Mouse (Mus musculus) left cerebral cortex, adult 2 months (tissue): ENCODE results near the gene Hoxa9. TPM values are rescaled to one million over a fixed set of nuclear protein-coding genes. Genes with fewer than 3 reads are reported as not detected.
A peak's percentile ranks its signal among the peaks of the same experiment; 100 is the strongest.

Experiments
- DNase-seq, 2 experiments: peaks; one replicate each; pipeline ENCODE4 v3.0.0; 2021 to 2022; ENCODE audit warnings: low spot score in 2 of 2, mixed read lengths in 1 of 2; ENCODE audit errors: extremely low spot score in 1 of 2
- H3K27ac ChIP-seq: fragments of 200-600 bp; 2 replicates; pipeline ENCODE4 v1.8.1; 2022
- H3K4me3 ChIP-seq: fragments of 200-600 bp; 2 replicates; pipeline ENCODE4 v1.8.1; 2022
- CTCF ChIP-seq: fragments of 200-600 bp; IDR thresholded peaks from 2 replicates; pipeline ENCODE4 v1.8.1; 2022; ENCODE audit warnings: antibody characterized with exemption, mild to moderate bottlenecking, moderate library complexity
- intact Hi-C: fragments of 180-260 bp; cut with DNase I; formaldehyde crosslinking; loops from one replicate; pipeline ENCODE4 v1.15.1; 2025
- long read RNA-seq, 2 experiments: library from polyadenylated mRNA; stranded (forward); transcript quantifications; one replicate each; pipeline ENCODE4 v2.0.0; 2021; ENCODE audit warnings: borderline mapping rate in 2 of 2
- total RNA-seq, 2 experiments: library from RNA; stranded (reverse); gene quantifications; 2 replicates each; pipeline ENCODE4 v1.2.3; 2021

Gene Hoxa9
- not detected for total RNA-seq
- long read RNA-seq, experiment 1 = 0 reads
- long read RNA-seq, experiment 2 = 0 reads

DNA sequence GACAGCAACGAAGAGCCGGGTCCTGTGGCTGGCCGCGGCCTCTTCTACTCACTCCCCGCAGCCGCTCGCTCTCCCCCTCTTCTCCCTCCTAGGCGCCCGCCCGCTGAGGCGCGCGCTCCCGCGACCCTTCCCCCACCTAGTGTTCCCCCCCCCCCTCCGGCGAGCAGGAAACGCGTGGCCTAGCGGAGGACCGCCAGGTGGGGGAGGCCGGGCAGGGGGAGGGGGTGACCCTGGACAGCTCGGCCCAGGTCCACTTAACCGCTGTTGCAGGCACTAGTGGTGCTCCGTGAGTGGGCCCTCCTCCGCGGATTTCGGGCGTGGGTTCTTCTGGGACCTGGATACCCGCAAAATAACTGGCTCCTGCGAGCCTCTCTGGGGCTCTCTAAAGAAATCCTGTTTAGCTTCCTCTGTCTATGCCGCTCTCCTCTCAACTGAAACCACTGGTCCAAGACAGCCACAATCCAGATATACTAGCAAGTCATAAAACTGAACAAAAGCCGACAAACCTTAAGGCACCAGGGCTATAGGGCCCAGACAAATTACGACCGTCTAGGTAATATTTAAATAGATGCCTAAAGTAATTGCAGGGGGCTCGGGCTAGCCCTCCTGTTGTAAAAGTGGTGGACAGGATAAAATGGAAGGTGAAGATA is at the start of gene Hoxa9:
TSS of gene Hoxa9 (minus strand) at position 574 of the 650 bp plus-strand sequence.
- intact Hi-C loops = no loop called here
- Histone ChIP-seq H3K4me3 (no peak within 1 kb of the TSS), H3K27ac (no peak within 1 kb of the TSS)
- no peak for DNase-seq
- no peak for TF ChIP-seq CTCF

DNA sequence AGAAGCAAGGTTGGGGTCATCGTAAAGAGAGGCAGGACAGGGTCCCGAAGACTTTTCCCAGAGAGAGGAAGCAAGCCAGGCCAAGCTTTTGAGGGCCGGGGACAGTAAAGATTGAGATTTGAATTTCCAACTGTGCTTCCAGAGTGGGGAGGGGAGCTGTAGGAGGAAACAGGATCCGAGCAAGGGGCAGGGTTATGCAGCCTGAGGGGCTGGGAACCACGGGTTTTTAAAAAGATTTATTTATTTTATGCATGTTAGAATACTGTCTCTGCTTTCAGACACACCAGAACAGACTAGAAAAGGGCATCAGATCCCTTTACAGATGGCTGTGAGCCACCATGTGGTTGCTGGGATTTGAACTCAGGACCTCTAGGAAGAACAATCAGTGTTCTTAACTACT is 46.0 kb upstream of the Hoxa9 start:
- intact Hi-C loops = no loop called here
- Histone ChIP-seq H3K4me3 (no peak overlapping the region), H3K27ac (no peak overlapping the region)
- no peak for DNase-seq
- TF ChIP-seq CTCF = no peak

DNA sequence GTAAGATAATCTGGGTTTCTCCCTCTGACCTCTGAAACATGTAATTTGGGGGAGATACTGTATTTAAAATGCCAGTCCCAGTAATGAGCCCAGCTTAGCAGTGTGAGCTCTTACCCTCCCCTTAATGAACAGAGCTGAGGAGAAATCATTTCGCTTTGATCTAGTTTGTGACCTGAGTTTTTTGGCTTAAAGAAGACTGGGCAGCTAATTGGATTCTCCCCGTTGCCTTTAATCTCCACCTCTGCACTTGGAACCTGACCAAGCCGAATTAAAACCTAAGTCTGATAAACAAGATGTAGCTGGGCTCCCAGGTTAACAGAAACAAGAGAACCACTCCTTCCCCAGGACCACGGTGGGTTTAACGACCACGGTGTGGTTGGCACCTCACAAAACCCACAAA is 45.5 kb upstream of the Hoxa9 start:
- intact Hi-C loops = no loop called here
- no peak for DNase-seq
- Histone ChIP-seq H3K27ac (no peak overlapping the region), H3K4me3 (no peak overlapping the region)
- no peak for TF ChIP-seq CTCF

GRCm38 (mm10) chr6:52275563-52276280 is 44.8 kb upstream of the Hoxa9 start:
- no peak overlapping the region for H3K27ac ChIP-seq
- intact Hi-C loops = no loop called here
- no peak for TF ChIP-seq CTCF

DNA sequence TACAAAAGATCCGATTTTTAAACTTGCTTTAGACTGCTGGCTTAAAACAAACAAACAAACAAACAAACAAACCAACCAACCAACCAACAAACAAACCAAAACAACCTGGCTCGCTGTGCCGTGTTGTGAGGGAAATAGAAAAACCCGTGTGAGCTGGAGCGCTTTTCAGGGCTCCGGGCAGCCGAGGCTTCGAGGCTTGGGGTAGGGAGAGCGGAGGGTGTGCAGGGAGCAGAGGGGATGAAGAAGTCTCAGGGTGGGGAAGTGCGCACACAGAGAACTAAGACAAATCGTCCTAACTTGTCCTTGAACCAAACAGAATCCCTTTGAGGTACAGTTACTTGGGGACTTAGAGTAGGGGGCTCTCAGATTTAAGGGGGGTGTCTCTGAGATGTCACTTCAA is 43.7 kb upstream of the Hoxa9 start:
- DNase-seq = no peak
- no peak for TF ChIP-seq CTCF
- Histone ChIP-seq H3K4me3 (no peak overlapping the region), H3K27ac (no peak overlapping the region)
- intact Hi-C loops = loop anchor here (5.0 kb wide), 1 partner anchor 448 kb away; no protein-coding TSS in a partner anchor

More at GRCm38 (mm10) chr6:52275563-52276280, 44.8 kb upstream of the Hoxa9 start:
- H3K4me3 ChIP-seq = no peak overlapping the region
- DNase-seq = no peak

GRCm38 (mm10) chr6:52273656-52274280 is 42.9 kb upstream of the Hoxa9 start:
- intact Hi-C loops = loop anchor here (5.0 kb wide), 1 partner anchor 449 kb away; no protein-coding TSS in a partner anchor
- TF ChIP-seq CTCF = no peak
- no peak overlapping the region for H3K4me3 ChIP-seq
- DNase-seq = no peak
- H3K27ac ChIP-seq = no peak overlapping the region

GRCm38 (mm10) chr6:52272766-52273655 is 42.1 kb upstream of the Hoxa9 start:
- intact Hi-C loops = loop anchor here (5.0 kb wide), 1 partner anchor 449 kb away; no protein-coding TSS in a partner anchor
- no peak for DNase-seq
- Histone ChIP-seq H3K4me3 (no peak overlapping the region), H3K27ac (no peak overlapping the region)
- no peak for TF ChIP-seq CTCF

DNA sequence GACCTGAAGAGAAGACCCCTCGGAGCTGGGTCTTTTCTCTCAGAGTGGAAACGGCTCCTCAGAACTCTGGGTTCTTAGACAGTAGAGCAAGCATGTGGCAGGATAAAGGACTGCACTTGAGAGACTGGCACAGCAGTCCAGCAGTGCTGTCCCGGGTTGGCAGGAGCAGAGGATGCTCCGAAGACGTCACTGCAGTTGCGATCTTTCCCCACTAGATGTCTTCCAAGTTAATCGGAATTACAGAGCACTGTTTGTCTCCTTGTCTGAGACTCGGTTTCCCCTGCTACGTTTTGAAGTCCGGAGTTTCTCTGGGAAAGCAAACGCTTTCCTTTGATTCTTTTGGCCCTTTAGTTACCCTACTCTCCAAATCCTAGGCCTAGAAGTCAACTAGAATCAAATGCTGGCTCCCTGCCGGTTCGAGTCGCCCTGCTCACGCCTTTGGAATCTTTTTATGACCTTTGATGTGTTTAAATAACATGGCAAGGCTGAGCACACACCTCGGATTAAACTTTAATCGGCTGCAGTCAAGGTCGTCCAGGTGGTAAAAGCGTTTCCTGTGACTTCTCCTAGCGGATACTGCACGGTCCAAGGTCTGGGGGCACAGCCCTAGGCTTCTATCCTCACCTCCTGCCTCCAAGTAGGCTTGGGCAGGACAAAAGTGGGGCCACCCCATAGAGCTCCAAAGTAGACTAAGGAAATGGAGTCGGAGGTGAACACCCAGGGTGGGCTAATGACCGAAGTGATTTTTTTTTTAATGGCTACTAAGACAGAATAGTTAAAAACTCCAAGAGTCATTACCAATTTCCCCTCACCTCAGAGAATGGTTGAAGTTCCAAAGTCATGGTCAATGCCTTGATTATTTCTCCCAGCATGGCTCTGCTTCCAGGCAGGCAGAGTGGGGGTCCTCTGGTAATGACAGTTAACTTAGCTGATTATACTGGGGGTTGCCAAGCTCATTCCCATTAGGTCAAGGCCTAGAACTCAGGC is 39.9 kb upstream of the Hoxa9 start:
- TF ChIP-seq CTCF = peak; percentile 86
- H3K27ac ChIP-seq = no peak overlapping the region
- intact Hi-C loops = loop anchor here (2.0 to 5.0 kb wide), 2 partner anchors 306 to 452 kb away; no protein-coding TSS in a partner anchor
- DNase-seq = peak; percentile 52 to 69
- H3K4me3 ChIP-seq = no peak overlapping the region

- H3K4me3 ChIP-seq = no peak overlapping the region
- no peak for TF ChIP-seq CTCF
- intact Hi-C loops = no loop called here
- DNase-seq = no peak
- no peak overlapping the region for H3K27ac ChIP-seq
These were observed 37.9 kb upstream of the Hoxa9 start for GRCm38 (mm10) chr6:52268756-52269155.

DNA sequence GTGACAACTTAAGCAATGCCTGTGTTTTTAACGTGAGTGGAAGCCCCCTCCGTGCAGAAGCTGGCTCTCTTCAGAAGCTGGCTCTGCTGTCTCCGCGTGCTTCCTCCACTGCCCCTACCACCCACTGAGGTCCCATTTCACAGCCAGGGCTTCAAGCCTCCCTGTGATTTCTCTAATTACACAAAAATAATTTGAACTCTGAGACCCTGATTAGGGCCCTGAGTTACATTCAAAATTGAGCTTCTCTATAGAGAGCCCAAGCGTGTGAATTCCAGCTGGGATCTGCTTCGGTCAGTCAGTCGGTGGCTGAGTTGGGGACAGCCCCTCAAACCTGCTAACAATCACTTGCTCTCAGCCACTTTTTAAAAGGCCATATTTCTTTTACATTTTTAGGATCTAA is 37.5 kb upstream of the Hoxa9 start:
- H3K4me3 ChIP-seq = no peak overlapping the region
- TF ChIP-seq CTCF = no peak
- intact Hi-C loops = no loop called here
- no peak for DNase-seq
- no peak overlapping the region for H3K27ac ChIP-seq

DNA sequence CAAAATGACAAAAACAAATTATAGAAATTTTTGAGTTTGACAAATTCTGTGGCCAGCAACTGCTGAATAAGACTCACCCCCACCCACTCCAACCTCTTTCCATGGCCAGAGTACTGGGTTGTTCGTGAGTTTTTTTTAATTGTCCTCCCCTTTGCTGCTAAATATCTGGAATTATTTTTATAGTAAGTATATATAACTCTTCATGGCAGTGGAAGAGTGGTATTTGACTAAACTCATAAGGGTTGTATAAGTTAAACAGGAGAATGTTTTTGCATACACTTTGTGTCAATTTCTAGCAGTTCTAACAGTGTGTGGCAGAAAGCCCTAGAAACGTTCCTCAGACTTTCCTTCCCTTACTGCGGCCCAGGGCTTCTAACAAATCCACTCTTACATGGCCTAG is 36.8 kb upstream of the Hoxa9 start:
- intact Hi-C loops = no loop called here
- Histone ChIP-seq H3K4me3 (no peak overlapping the region), H3K27ac (no peak overlapping the region)
- no peak for DNase-seq
- TF ChIP-seq CTCF = no peak
